Mouse (Mus musculus): ENCODE measurements around the gene Rtl6.

Rtl6 gene

GRCm38 (mm10) chr15:84557189-84557921, at the start of gene Rtl6:
TSS of gene Rtl6 (minus strand) at chr15:84557823.
- peak; percentile 97 for ATAC-seq (ENCODE audit: low TSS enrichment)

GRCm38 (mm10) chr15:84603267-84603963, 45.8 kb upstream of the Rtl6 start:
- no peak for ATAC-seq (ENCODE audit: low TSS enrichment)

- no peak for ATAC-seq (ENCODE audit: low TSS enrichment)
These were observed 43.5 kb upstream of the Rtl6 start for GRCm38 (mm10) chr15:84600977-84601595.

GRCm38 (mm10) chr15:84598911-84599310, 41.3 kb upstream of the Rtl6 start:
- no peak for ATAC-seq (ENCODE audit: low TSS enrichment)

GRCm38 (mm10) chr15:84597816-84598215, 40.2 kb upstream of the Rtl6 start:
- no peak for ATAC-seq (ENCODE audit: low TSS enrichment)

GRCm38 (mm10) chr15:84597021-84597420, 39.4 kb upstream of the Rtl6 start:
- ATAC-seq (ENCODE audit: low TSS enrichment), result no peak

GRCm38 (mm10) chr15:84595241-84595945, 37.8 kb upstream of the Rtl6 start:
- no peak for ATAC-seq (ENCODE audit: low TSS enrichment)

- ATAC-seq (ENCODE audit: low TSS enrichment), result no peak
These were observed 35.9 kb upstream of the Rtl6 start for GRCm38 (mm10) chr15:84593514-84593913.

- no peak for ATAC-seq (ENCODE audit: low TSS enrichment)
These were observed 34.6 kb upstream of the Rtl6 start for GRCm38 (mm10) chr15:84592240-84592639.

- ATAC-seq (ENCODE audit: low TSS enrichment), result no peak
These were observed 34.0 kb upstream of the Rtl6 start for GRCm38 (mm10) chr15:84591573-84592139.

GRCm38 (mm10) chr15:84588371-84588821, 30.8 kb upstream of the Rtl6 start:
- ATAC-seq (ENCODE audit: low TSS enrichment), result peak; percentile 55; the same call in 1 of the 2 replicates

- ATAC-seq (ENCODE audit: low TSS enrichment), result no peak
These were observed 21.0 kb upstream of the Rtl6 start for GRCm38 (mm10) chr15:84578607-84579006.

- no peak for ATAC-seq (ENCODE audit: low TSS enrichment)
These were observed 19.4 kb upstream of the Rtl6 start for GRCm38 (mm10) chr15:84577019-84577418.

GRCm38 (mm10) chr15:84566568-84567110, 9.0 kb upstream of the Rtl6 start:
- ATAC-seq (ENCODE audit: low TSS enrichment), result no peak; the same call in 1 of the 2 replicates

GRCm38 (mm10) chr15:84561501-84561900, 3.9 kb upstream of the Rtl6 start:
- no peak for ATAC-seq (ENCODE audit: low TSS enrichment)

GRCm38 (mm10) chr15:84556674-84557073, 949 bp downstream of the Rtl6 start:
- ATAC-seq (ENCODE audit: low TSS enrichment), result no peak

- no peak for ATAC-seq (ENCODE audit: low TSS enrichment)
These were observed 6.6 kb downstream of the Rtl6 start for GRCm38 (mm10) chr15:84551065-84551464.

GRCm38 (mm10) chr15:84549291-84549797, 8.3 kb downstream of the Rtl6 start:
- no peak for ATAC-seq (ENCODE audit: low TSS enrichment)

- no peak for ATAC-seq (ENCODE audit: low TSS enrichment)
These were observed 11.6 kb downstream of the Rtl6 start for GRCm38 (mm10) chr15:84546028-84546427.

GRCm38 (mm10) chr15:84541175-84541574, 16.4 kb downstream of the Rtl6 start:
- ATAC-seq (ENCODE audit: low TSS enrichment), result no peak

GRCm38 (mm10) chr15:84538974-84539588, 18.5 kb downstream of the Rtl6 start:
- ATAC-seq (ENCODE audit: low TSS enrichment), result no peak
